Mouse (Mus musculus): ENCODE results near the gene Zfp106.

The Zfp106 gene

GRCm38 (mm10) chr2:120556868-120557267 is 6.8 kb downstream of the Zfp106 start:
- no peak for DNase-seq (ENCODE audit: low spot score in 2 of 2)

- DNase-seq (ENCODE audit: low spot score in 2 of 2): no peak
Observed at GRCm38 (mm10) chr2:120544732-120545131, 18.9 kb downstream of the Zfp106 start.

GRCm38 (mm10) chr2:120539778-120540208 is 23.9 kb downstream of the Zfp106 start:
- DNase-seq (ENCODE audit: low spot score in 2 of 2): peak; percentile 9 to 42

GRCm38 (mm10) chr2:120539333-120539732 is 24.3 kb downstream of the Zfp106 start:
- DNase-seq (ENCODE audit: low spot score in 2 of 2): no peak

- DNase-seq (ENCODE audit: low spot score in 2 of 2): no peak
Observed at GRCm38 (mm10) chr2:120531223-120531622, 32.4 kb downstream of the Zfp106 start.

- DNase-seq (ENCODE audit: low spot score in 2 of 2): no peak
Observed at GRCm38 (mm10) chr2:120529531-120529930, 34.1 kb downstream of the Zfp106 start.

- no peak for DNase-seq (ENCODE audit: low spot score in 2 of 2)
Observed at GRCm38 (mm10) chr2:120526771-120527170, 36.9 kb downstream of the Zfp106 start.

GRCm38 (mm10) chr2:120518547-120519210 is 45.0 kb downstream of the Zfp106 start:
- DNase-seq (ENCODE audit: low spot score in 2 of 2): no peak

- DNase-seq (ENCODE audit: low spot score in 2 of 2): no peak
Observed at GRCm38 (mm10) chr2:120514181-120514580, 49.5 kb downstream of the Zfp106 start.

GRCm38 (mm10) chr2:120503992-120504391 is 59.7 kb downstream of the Zfp106 start:
- no peak for DNase-seq (ENCODE audit: low spot score in 2 of 2)

- DNase-seq (ENCODE audit: low spot score in 2 of 2): no peak
Observed at GRCm38 (mm10) chr2:120503094-120503493, 60.5 kb downstream of the Zfp106 start.

GRCm38 (mm10) chr2:120502605-120502990 is 61.0 kb downstream of the Zfp106 start:
- no peak for DNase-seq (ENCODE audit: low spot score in 2 of 2)

- DNase-seq (ENCODE audit: low spot score in 2 of 2): no peak
Observed at GRCm38 (mm10) chr2:120501931-120502604, 61.6 kb downstream of the Zfp106 start.

GRCm38 (mm10) chr2:120501136-120501918 is 62.3 kb downstream of the Zfp106 start:
- no peak for DNase-seq (ENCODE audit: low spot score in 2 of 2)

GRCm38 (mm10) chr2:120499971-120500471 is 63.6 kb downstream of the Zfp106 start:
- DNase-seq (ENCODE audit: low spot score in 2 of 2): no peak

- DNase-seq (ENCODE audit: low spot score in 2 of 2): peak in 1 of 2 experiments; percentile 24
Observed at GRCm38 (mm10) chr2:120496511-120496910, 67.1 kb downstream of the Zfp106 start.

- DNase-seq (ENCODE audit: low spot score in 2 of 2): no peak
Observed at GRCm38 (mm10) chr2:120493254-120493653, 70.4 kb downstream of the Zfp106 start.

GRCm38 (mm10) chr2:120484241-120484640 is 79.4 kb downstream of the Zfp106 start:
- DNase-seq (ENCODE audit: low spot score in 2 of 2): no peak

GRCm38 (mm10) chr2:120482506-120483389 is 80.9 kb downstream of the Zfp106 start:
- DNase-seq (ENCODE audit: low spot score in 2 of 2): no peak

- DNase-seq (ENCODE audit: low spot score in 2 of 2): no peak
Observed at GRCm38 (mm10) chr2:120481921-120482320, 81.7 kb downstream of the Zfp106 start.

- DNase-seq (ENCODE audit: low spot score in 2 of 2): peak; percentile 57 to 67
Observed at GRCm38 (mm10) chr2:120478600-120478999, 85.0 kb downstream of the Zfp106 start.
